Mouse (Mus musculus): ENCODE measurements around the gene Thpo.

The Thpo gene

DNA sequence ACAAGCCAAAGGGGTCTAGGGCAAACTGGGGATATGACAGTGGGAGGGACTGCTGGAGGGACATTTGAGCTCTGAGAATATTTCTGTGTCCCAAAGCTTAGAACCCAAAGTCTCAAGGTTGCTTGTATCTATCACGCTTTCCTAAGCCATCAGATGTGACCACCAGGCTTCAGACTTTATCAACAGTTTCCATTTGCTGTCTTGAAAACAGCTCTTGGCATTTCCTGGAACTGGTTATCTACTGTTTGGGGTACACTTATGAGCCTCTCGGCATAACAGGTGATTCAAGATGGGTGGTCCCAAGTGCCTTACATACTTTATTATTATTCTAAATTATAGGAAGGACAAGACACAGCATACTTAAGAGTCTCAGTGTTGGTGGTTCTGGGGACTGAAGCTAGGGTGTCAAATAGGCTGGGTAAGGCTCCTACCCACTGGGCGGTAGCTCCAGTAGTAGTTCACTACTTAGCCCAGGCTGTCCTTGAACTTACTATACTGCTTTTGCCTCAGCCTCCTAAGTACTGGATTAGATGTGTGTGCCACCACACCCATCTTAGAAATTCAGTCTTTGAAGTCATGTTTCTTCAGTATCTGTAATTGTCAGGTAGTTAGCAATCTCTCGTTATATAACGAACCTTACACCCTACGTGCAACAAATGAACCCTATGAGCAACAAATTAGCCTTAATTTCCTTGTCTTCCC, 30.5 kb downstream of the Thpo start:
- DNase-seq (ENCODE audit: low spot score in 2 of 2), result no peak

DNA sequence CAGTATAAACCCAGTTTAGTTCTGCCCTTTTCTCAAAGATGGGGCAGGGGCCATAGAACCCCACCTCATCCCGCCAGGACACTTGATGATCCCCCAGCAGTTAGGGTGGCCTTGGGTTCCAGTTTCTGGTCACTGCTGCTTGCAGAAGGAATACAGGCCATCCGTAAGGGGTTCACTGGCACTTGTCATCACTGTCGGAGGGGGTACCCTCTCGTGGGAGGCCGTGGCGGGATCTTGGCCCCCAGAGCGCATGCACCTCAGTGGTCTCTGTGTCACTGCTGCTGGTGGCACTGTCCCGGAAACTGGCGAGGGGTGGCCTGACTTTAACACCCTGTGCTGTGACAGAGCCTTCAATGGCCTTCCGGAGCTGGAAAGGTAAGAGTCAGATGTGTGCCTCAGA, 31.2 kb downstream of the Thpo start:
- no peak for DNase-seq (ENCODE audit: low spot score in 2 of 2)

DNA sequence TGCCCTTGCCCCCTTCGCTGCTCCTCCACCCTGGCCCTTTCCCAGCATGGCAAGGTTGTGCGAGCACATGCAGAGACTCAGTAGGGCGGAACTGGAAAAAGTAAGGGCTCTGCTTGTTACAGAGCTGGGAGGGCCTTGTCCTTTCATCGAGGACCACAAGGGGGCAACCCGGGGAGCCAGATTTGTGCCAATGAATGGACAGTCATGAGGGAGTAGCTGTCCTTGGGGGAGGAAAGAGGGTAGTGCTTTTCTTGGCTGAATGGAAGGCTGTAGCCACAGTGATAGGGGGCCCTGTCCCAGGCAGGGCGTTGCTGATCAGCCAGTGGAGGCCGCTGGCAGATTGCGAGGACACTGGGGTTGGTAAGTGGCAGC, 31.8 kb downstream of the Thpo start:
- DNase-seq (ENCODE audit: low spot score in 2 of 2), result peak; percentile 51 to 69

DNA sequence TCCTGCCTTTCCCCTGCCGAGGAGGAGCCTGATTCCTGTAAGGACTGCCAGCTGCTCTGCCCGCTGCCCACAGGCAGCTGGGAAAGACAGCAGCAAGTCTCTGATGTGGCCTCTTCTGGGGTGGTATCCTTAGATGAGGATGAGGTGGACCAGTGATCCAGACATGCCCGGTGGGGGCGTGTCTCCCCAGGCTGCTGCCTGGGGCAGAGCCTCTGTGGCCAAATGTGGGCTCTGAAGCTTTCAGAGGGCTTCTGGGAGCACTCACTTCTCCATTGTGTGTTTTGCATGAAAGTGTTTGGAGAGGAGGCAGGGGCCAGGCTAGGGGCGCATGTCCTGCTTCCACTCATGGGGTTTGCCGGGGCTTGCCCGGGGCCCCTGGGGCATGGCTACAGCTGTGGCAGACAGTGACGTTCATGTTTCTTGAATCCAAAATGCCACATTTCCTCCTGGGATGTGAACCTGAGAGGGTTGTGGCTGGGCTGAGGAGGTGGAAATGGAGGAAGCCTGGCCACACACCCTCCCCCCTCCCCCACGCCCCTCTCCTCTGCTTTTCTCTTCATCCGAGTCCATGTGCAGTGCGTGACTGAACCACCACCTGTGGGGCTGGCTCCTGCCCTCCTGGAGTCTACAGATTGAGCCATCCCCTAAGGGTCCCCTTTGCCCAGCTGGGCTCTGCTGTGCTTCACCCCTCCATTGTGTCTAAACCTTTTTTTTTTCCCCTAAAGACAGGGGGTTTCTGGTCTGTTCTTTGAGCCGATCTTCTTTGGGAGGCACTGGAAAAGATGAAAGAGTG, 32.4 kb downstream of the Thpo start:
- DNase-seq (ENCODE audit: low spot score in 2 of 2), result no peak

DNA sequence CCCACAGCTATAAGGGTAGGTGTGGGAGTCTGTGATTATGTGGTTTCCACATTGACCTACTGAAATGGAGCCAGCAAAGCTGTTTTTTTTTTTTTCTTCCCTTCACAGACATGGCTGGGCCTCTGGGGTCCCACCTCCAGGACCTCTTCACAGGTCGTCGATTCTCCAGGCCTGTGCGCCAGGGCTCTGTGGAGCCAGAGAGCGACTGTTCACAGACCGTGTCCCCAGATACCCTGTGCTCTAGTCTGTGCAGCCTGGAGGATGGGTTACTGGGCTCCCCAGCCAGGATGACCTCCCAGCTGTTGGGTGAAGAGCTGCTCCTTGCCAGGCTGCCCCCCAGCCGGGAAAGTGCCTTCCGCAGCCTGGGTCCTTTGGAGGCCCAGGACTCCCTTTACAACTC, 33.0 kb downstream of the Thpo start:
- no peak for DNase-seq (ENCODE audit: low spot score in 2 of 2)

DNA sequence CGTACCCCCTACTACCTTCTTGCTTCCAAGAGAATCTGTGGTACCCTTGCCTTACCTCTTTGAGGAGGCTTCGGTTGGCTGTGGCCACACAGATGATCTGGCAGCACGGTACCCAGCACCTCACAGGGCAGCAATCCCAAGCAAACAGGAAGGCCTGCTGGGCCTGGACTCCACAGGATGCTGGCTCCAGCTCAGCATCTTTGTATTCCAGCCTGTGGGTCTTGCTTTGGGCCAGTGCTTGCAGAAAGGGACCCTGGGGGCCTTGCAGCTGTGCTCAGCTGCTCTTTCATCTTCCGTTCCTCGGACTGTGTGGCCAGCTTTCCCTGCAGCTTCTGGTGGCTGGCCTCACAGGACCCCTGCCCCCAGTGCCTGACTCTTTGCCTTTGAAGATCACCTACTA, 34.3 kb downstream of the Thpo start:
- no peak for DNase-seq (ENCODE audit: low spot score in 2 of 2)

DNA sequence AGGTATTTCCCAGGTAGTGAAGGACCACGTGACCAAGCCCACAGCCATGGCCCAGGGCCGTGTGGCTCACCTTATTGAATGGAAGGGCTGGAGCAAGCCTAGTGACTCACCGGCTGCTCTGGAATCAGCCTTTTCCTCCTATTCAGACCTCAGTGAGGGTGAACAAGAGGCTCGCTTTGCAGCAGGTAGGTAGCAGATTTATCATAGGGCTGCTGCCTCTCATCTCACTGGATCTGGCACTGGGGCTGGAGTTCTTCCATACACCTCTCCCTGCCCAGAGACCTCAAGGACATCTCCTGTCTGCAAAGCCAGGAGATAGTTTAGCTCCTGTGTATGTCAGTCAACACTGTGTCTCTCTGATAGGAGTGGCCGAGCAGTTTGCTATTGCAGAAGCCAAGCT, 35.0 kb downstream of the Thpo start:
- DNase-seq (ENCODE audit: low spot score in 2 of 2), result no peak

DNA sequence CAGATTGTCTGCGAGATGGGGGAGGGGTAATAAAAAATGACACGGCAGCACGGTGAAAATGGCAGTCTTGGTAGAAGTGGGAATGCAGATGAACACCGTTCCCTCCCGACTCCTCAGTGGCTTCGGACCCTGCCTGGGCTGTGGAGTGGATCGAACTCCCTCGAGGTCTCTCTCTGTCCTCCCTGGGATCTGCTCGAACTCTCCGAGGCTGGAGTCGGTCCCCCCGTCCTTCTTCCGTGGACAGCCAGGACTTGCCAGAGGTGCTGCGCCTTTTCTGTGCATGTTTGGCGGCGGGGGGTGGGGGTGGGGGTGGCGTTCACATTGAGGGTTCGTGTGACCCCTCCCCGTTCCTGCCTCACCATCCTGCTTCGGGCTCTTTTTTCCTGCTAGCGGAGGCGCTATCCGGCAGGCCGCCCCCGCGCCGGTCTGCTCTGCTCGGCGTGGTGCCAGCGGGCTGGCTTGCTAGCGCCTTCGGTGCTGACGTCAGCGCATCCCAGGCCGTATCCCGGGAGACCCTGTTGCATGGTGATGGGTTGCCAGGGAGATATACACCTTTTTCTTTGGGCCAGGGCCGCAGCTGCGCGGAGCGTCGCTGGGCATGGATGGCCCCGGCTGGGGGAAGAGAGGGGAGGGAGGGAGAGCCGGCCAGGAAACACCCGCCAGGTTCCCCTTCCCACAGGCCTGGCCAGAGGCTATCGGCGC, 38.5 kb downstream of the Thpo start:
- no peak for DNase-seq (ENCODE audit: low spot score in 2 of 2)

DNA sequence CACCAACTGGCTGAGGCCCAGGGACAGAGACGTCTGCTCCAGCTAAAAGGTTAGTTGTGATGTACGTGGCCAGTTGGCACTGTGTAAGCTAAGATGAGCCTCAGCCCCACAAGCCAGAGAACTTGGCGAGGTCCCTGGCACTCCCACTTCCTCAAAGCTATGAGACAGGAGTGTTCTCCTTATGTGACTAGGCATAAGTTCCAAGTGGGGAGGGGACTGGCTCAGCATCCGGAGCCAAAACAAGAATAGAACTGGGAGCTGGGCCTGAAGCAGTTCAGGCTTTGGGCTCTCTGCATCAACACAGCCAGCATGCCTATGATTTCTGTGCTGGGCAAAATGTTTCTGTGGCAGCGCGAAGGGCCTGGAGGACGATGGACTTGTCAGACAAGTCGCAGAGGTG, 39.5 kb downstream of the Thpo start:
- no peak for DNase-seq (ENCODE audit: low spot score in 2 of 2)

DNA sequence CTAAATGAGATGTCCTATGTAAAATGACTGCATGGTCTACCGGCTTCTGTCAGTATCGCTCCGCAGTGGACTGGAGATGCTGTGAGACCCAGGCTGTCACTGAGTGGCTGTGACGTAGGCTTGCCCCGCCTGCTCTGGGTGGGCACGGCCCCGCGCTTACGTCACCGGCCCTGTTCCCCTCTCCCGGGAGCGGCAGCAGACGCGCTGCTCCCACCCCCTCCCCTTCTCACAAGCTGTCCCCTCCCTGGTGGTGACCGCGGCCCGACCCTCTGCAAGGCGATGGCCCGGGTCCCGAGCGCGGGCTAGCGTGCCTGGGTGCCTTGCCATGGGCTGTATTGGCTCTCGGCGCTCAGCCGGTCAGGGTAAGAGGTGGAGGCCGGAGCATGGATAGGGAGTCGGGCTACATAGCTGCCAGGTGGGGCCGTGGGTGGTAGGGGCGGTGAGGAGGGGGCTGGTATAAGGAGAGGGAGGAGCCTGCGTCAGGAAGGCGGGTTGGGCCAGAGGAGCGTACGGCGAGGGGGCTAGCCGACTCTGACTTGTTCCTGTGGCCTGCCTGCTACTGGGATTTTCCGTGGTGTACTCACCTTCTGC, 41.1 kb downstream of the Thpo start, which contains the start of gene Fam131a:
Gene Fam131a (plus strand): TSS at position 131 of the 591 bp plus-strand sequence.
- peak; percentile 49 to 59 for DNase-seq (ENCODE audit: low spot score in 2 of 2)

DNA sequence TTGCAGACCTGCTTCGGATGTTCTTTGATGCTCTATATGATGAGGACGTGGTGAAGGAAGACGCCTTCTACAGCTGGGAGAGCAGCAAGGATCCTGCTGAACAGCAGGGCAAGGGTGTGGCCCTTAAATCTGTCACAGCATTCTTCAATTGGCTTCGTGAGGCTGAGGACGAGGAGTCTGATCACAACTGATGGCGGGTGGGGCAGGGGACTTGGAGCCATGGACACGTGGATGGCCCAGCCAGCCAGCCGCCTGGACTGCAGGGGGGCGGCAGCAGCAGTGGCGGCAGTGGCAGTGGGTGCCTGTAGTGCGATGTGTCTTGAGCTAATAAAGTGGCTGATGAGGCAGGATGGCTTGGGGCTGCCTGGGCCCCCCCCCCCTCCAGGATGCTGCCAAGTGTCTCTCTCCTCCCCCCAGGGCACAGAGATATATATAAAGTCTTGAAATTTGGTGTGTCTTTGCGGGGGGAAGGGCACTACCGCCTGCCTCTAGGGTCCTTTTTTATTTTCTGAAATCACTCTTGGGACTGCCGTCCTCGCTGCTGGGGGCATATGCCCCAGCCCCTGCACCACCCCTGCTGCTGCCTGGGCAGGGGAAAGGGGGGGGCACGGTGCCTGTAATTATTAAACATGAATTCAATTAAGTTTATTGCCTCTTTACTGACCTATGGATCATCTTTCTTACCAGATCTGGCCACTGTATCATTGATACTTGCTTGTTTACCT, 41.9 kb downstream of the Thpo start:
- DNase-seq (ENCODE audit: low spot score in 2 of 2), result no peak

DNA sequence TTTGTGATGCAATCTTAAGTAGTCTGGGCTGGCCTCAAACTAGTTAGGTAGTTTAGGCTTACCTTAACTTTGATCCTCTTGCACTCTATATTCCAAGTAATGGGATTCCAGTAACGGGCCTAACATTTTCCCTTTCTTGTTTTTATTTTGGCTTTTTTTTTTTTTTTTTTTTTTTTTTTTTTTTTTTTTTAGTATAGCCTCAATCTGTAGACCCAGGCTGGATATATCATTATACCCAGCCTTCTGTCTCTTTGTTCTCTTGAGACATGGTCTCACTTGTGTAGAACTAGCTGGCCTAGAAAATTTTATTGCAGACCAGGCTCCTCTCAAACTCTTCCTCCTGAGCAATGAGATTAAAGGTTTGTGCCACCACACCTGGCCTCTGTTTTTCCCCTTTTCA, 42.7 kb downstream of the Thpo start:
- no peak for DNase-seq (ENCODE audit: low spot score in 2 of 2)

DNA sequence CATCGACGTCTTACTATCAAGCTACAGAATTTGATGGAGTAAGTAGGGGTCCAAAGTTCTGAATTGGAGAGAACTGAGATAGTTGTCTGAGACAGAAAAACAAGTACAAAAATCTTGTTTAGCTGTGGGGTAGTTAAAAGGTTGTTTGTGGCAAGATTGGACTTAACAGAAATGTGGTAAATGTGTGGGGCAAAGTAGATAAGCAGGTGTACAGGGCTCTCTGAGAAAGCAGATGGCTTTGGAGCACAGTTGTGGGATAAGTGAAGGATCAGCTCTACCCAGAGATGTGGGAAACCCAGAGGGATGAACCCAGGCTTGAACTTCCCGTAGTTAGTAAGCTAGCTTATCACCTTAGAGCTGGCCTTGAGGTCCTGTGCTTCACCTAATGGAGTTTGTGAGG, 43.5 kb downstream of the Thpo start:
- DNase-seq (ENCODE audit: low spot score in 2 of 2), result no peak

DNA sequence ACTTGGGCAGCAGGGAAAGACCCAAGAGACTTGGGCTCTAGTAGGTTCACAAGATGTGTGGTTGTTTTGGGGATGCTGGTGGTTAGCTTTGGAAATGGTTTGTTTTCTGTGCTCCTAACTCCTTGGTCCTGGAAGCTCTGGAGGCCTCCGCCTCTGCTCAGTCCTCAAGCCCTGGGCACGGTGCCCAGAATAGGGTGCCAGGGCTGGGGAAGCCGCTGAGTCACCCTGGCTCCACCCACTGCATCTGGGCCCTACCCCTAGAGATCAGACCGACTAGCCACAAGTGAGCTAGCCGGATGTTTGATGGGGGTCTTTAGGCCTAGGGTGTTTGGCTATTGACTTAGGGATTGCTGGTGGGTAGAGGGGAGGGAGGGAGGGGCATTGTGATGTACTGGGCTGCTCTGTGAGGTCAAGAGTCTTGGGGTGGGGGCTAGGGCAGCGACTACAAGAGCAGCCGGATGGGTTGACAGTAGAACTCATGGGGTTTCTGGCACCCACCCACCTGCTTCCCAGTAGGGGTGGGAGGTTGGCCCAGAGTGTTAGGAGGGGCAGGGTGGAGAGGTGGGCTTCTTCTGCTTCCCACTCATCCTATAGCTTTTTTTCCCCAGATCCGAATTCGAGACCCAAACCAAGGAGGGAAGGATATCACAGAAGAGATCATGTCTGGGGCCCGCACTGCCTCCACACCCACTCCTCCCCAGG, 56.2 kb downstream of the Thpo start:
- peak; percentile 78 to 85 for DNase-seq (ENCODE audit: low spot score in 2 of 2)

DNA sequence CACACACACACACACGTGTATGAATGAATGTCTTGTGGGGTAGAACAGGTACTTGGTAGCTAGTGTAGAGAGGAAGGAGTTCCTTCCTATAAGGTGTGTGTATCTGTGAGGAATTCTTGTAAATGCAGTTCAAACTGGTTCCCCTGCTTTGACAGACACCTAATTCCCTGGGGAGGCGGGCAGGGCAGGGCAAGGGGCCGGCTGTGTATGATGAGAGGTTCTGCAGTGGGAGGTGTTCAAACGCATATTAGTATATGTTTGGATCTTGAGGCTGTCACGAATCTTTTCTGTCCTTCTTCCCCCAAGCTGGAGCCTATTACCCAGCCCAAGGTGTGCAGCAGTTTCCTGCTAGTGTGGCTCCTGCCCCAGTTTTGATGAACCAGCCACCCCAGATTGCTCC, 56.9 kb downstream of the Thpo start:
- no peak for DNase-seq (ENCODE audit: low spot score in 2 of 2)

DNA sequence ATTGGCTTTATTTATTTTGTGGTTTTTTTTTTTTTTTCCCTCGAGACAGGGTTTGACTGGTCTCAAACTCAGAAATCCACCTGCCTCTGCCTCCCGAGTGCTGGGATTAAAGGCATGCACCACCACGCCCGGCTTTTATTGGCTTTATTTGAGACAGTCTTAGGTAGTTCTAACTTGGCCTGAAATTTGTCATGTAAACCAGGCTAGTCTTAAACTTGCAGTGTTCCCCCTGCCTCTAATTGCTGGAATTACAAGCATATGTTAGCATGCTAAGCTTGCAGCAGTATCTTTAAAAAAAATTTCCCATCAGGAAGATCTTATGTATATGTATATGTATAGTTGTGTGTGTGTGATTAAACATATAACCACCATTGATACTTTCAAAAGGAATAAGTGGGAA, 57.6 kb downstream of the Thpo start:
- no peak for DNase-seq (ENCODE audit: low spot score in 2 of 2)

DNA sequence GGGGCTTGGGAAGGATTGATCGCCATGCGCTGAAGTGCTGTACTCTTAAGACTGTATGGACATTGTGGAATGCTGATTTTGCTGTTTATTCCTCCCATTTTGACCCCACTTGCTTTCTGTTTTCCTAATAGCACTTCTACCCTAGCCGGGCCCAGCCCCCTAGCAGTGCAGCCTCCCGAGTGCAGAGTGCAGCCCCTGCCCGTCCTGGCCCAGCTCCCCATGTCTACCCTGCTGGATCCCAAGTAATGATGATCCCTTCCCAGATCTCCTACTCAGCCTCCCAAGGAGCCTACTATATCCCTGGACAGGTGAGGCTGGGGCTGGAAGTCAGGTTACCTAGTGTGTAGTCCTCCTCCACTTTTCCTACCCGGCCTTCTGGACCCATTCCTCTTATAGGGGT, 59.1 kb downstream of the Thpo start:
- no peak for DNase-seq (ENCODE audit: low spot score in 2 of 2)

Data from spleen, postnatal 14 days (tissue).